Mouse (Mus musculus) neural tube, embryonic 13.5 days (tissue): ENCODE results near the gene Pitpnm1. TPM values are rescaled to one million over a fixed set of nuclear protein-coding genes. Genes with fewer than 3 reads are reported as not detected.
A peak's percentile ranks its signal among the peaks of the same experiment; 100 is the strongest.
"Not testable (repeated sequence)": the region's sequence is repeated elsewhere in the genome, so short reads cannot be mapped to it uniquely, and the experiment has no call there.

Source experiments
- ATAC-seq: fragments of 200-750 bp; cut with Nextera tagmentation; 2 replicates; pipeline ENCODE4 v1.8.0; 2017; ENCODE audit warnings: low read depth, mild to moderate bottlenecking, moderate TSS enrichment, moderate library complexity
- H3K27ac ChIP-seq: fragments of 300-500 bp; sonication (generic); replicated peaks from 2 replicates; pipeline ENCODE4 v1.5.1; 2015; ENCODE audit warnings: moderate library complexity, mild to moderate bottlenecking, inconsistent platforms
- H3K27me3 ChIP-seq: fragments of 300-500 bp; sonication (generic); 2 replicates; pipeline ENCODE4 v1.6.1; 2015; ENCODE audit warnings: mild to moderate bottlenecking, inconsistent platforms
- H3K36me3 ChIP-seq: fragments of 300-500 bp; sonication (generic); 2 replicates; pipeline ENCODE4 v1.6.1; 2015; ENCODE audit warnings: mild to moderate bottlenecking, inconsistent platforms
- H3K4me1 ChIP-seq: fragments of 300-500 bp; sonication (generic); replicated peaks from 2 replicates; pipeline ENCODE4 v1.6.1; 2015; ENCODE audit warnings: inconsistent platforms
- H3K4me2 ChIP-seq: fragments of 300-500 bp; sonication (generic); 2 replicates; pipeline ENCODE4 v1.6.1; 2015; ENCODE audit warnings: inconsistent platforms, mild to moderate bottlenecking, moderate library complexity
- H3K4me3 ChIP-seq: fragments of 300-500 bp; sonication (generic); 2 replicates; pipeline ENCODE4 v1.5.1; 2015; ENCODE audit warnings: mild to moderate bottlenecking, inconsistent platforms
- H3K9ac ChIP-seq: fragments of 300-500 bp; sonication (generic); 2 replicates; pipeline ENCODE4 v1.6.1; 2015; ENCODE audit warnings: moderate library complexity, mild to moderate bottlenecking, inconsistent platforms
- H3K9me3 ChIP-seq: fragments of 300-500 bp; sonication (generic); 2 replicates; pipeline ENCODE4 v1.6.1; 2016; ENCODE audit warnings: inconsistent platforms
- WGBS: fragments of 180-500 bp; shearing (Covaris S2); methylation state at CpG from one replicate; pipeline ENCODE4 v1.1.7; 2015; 5-methylcytosine and 5-hydroxymethylcytosine counted together
- polyA plus RNA-seq: library from polyadenylated mRNA; unstranded; fragments of >200 nt; fragmentation: Nextera tagmentation; extraction: Ambion mirVana; gene quantifications from 2 replicates; pipeline ENCODE4 v1.2.1, GENCODE M21; 2015

Pitpnm1 gene
- polyA plus RNA-seq, 1 experiment from 2014 or later = 37.8 TPM

- Histone ChIP-seq H3K9me3 (no peaks in the 10 kb centered on the region), H3K4me2 (no peak overlapping the region), H3K4me3 (no peak overlapping the region), H3K4me1 (no peaks in the 10 kb centered on the region), H3K36me3 (peaks cover 84% of the 10 kb centered on the region), H3K27me3 (no peaks in the 10 kb centered on the region), H3K27ac (no peak overlapping the region), H3K9ac (no peak overlapping the region)
- 89% methylated on average over 10 of the region's 10 CpGs for WGBS
- no peak for ATAC-seq
Observed at GRCm38 (mm10) chr19:4114551-4114950, 14.8 kb downstream of the Pitpnm1 start.

GRCm38 (mm10) chr19:4115144-4115543 is 15.3 kb downstream of the Pitpnm1 start:
- no peak overlapping the region for H3K4me3 ChIP-seq
- H3K9me3 ChIP-seq = no peaks in the 10 kb centered on the region
- no peaks in the 10 kb centered on the region for H3K27me3 ChIP-seq
- peaks cover 80% of the 10 kb centered on the region for H3K36me3 ChIP-seq
- ATAC-seq = no peak
- 94% methylated on average over 10 of the region's 10 CpGs for WGBS
- no peak overlapping the region for H3K27ac ChIP-seq
- peaks cover 4% of the 10 kb centered on the region; the same call in 1 of the 2 replicates for H3K4me1 ChIP-seq
- H3K9ac ChIP-seq = no peak overlapping the region
- no peak overlapping the region for H3K4me2 ChIP-seq

- ATAC-seq = no peak
- Histone ChIP-seq H3K4me1 (peaks cover 11% of the 10 kb centered on the region), H3K9me3 (no peaks in the 10 kb centered on the region), H3K4me3 (no peak overlapping the region), H3K27ac (no peak overlapping the region), H3K36me3 (peaks cover 73% of the 10 kb centered on the region), H3K27me3 (no peaks in the 10 kb centered on the region), H3K4me2 (no peak overlapping the region), H3K9ac (no peak overlapping the region)
- 85% methylated on average over 11 of the region's 11 CpGs for WGBS
Observed at GRCm38 (mm10) chr19:4115816-4116215, 16.0 kb downstream of the Pitpnm1 start.

- H3K4me1 ChIP-seq = peaks cover 12% of the 10 kb centered on the region
- ATAC-seq = no peak
- peaks cover 61% of the 10 kb centered on the region for H3K36me3 ChIP-seq
- H3K27ac ChIP-seq = no peak overlapping the region
- no peak overlapping the region for H3K9ac ChIP-seq
- no peaks in the 10 kb centered on the region for H3K9me3 ChIP-seq
- no peak overlapping the region for H3K4me3 ChIP-seq
- H3K27me3 ChIP-seq = no peaks in the 10 kb centered on the region
- no peak overlapping the region for H3K4me2 ChIP-seq
- 97% methylated on average over 7 of the region's 7 CpGs for WGBS
Observed at GRCm38 (mm10) chr19:4117006-4117405, 17.2 kb downstream of the Pitpnm1 start.

- no peak for ATAC-seq
Observed at GRCm38 (mm10) chr19:4118350-4118749, 18.6 kb downstream of the Pitpnm1 start.

GRCm38 (mm10) chr19:4119716-4120487 is 20.1 kb downstream of the Pitpnm1 start:
- Histone ChIP-seq H3K27ac (no peak overlapping the region), H3K4me3 (no peak overlapping the region), H3K4me2 (peak overlapping the region; percentile 53), H3K4me1 (peaks cover 12% of the 10 kb centered on the region), H3K9ac (no peak overlapping the region), H3K27me3 (no peaks in the 10 kb centered on the region), H3K36me3 (peaks cover 33% of the 10 kb centered on the region), H3K9me3 (no peaks in the 10 kb centered on the region)
- WGBS = 91% methylated on average over 6 of the region's 6 CpGs
- no peak for ATAC-seq

More at GRCm38 (mm10) chr19:4118350-4118749, 18.6 kb downstream of the Pitpnm1 start:
- peaks cover 48% of the 10 kb centered on the region for H3K36me3 ChIP-seq
- 100% methylated on average over 2 of the region's 2 CpGs for WGBS
- no peak overlapping the region for H3K4me2 ChIP-seq
- H3K27ac ChIP-seq = no peak overlapping the region
- H3K4me1 ChIP-seq = peaks cover 12% of the 10 kb centered on the region
- no peak overlapping the region for H3K4me3 ChIP-seq
- H3K27me3 ChIP-seq = no peaks in the 10 kb centered on the region
- H3K9me3 ChIP-seq = no peaks in the 10 kb centered on the region
- no peak overlapping the region for H3K9ac ChIP-seq

GRCm38 (mm10) chr19:4120496-4120895 is 20.7 kb downstream of the Pitpnm1 start:
- peak overlapping the region; percentile 52 for H3K4me3 ChIP-seq
- H3K9ac ChIP-seq = peak overlapping the region; percentile 8; the same call in 1 of the 2 replicates
- peak overlapping the region; percentile 53 for H3K4me2 ChIP-seq
- peaks cover 27% of the 10 kb centered on the region for H3K36me3 ChIP-seq
- H3K27me3 ChIP-seq = no peaks in the 10 kb centered on the region
- H3K4me1 ChIP-seq = peaks cover 17% of the 10 kb centered on the region
- peak overlapping the region; percentile 91; the same call in 1 of the 2 replicates for H3K27ac ChIP-seq
- no peaks in the 10 kb centered on the region for H3K9me3 ChIP-seq
- 96% methylated on average over 2 of the region's 2 CpGs for WGBS
- no peak for ATAC-seq

- no peaks in the 10 kb centered on the region for H3K9me3 ChIP-seq
- H3K4me2 ChIP-seq = peak overlapping the region; percentile 53
- H3K4me1 ChIP-seq = peaks cover 18% of the 10 kb centered on the region
- WGBS = 3% methylated on average over 38 of the region's 38 CpGs
- peak overlapping the region; percentile 52 for H3K4me3 ChIP-seq
- no peaks in the 10 kb centered on the region for H3K27me3 ChIP-seq
- peaks cover 20% of the 10 kb centered on the region for H3K36me3 ChIP-seq
- peak; percentile 86 for ATAC-seq
- H3K9ac ChIP-seq = peak overlapping the region; percentile 71
- peak overlapping the region; percentile 91 for H3K27ac ChIP-seq
Observed at GRCm38 (mm10) chr19:4121097-4121805, 21.5 kb downstream of the Pitpnm1 start.

GRCm38 (mm10) chr19:4121896-4122295 is 22.1 kb downstream of the Pitpnm1 start:
- H3K9me3 ChIP-seq, ATAC-seq, H3K9ac ChIP-seq, H3K27me3 ChIP-seq, H3K4me3 ChIP-seq: not testable (repeated sequence)
- H3K27ac ChIP-seq = peak overlapping the region; percentile 46; the same call in 1 of the 2 replicates
- peak overlapping the region; percentile 53; the same call in 1 of the 2 replicates for H3K4me2 ChIP-seq
- H3K36me3 ChIP-seq = peaks cover 14% of the 10 kb centered on the region
- peaks cover 25% of the 10 kb centered on the region for H3K4me1 ChIP-seq
- 57% methylated on average over 6 of the region's 6 CpGs for WGBS

GRCm38 (mm10) chr19:4122411-4123370 is 22.9 kb downstream of the Pitpnm1 start:
- 89% methylated on average over 7 of the region's 7 CpGs for WGBS

GRCm38 (mm10) chr19:4124432-4124831 is 24.6 kb downstream of the Pitpnm1 start:
- no peaks in the 10 kb centered on the region for H3K27me3 ChIP-seq
- H3K27ac ChIP-seq = 0 out of 2 replicates have a peak overlapping the region, but pooled peaks have one; percentile 49
- peak overlapping the region; percentile 78; the same call in 1 of the 2 replicates for H3K4me2 ChIP-seq
- ATAC-seq = no peak
- no peak overlapping the region for H3K4me3 ChIP-seq
- peaks cover 33% of the 10 kb centered on the region for H3K4me1 ChIP-seq
- no peaks in the 10 kb centered on the region for H3K9me3 ChIP-seq
- WGBS = 82% methylated on average over 4 of the region's 4 CpGs
- peaks cover 19% of the 10 kb centered on the region for H3K36me3 ChIP-seq
- peak overlapping the region; percentile 41 for H3K9ac ChIP-seq

More at GRCm38 (mm10) chr19:4122411-4123370, 22.9 kb downstream of the Pitpnm1 start:
- H3K27me3 ChIP-seq = no peaks in the 10 kb centered on the region
- H3K9ac ChIP-seq = no peak overlapping the region
- ATAC-seq = no peak
- H3K4me2 ChIP-seq = no peak overlapping the region
- no peak overlapping the region for H3K4me3 ChIP-seq
- no peak overlapping the region for H3K27ac ChIP-seq
- H3K36me3 ChIP-seq = peaks cover 9% of the 10 kb centered on the region
- no peaks in the 10 kb centered on the region for H3K9me3 ChIP-seq
- H3K4me1 ChIP-seq = peaks cover 32% of the 10 kb centered on the region
